Mouse (Mus musculus) heart, adult 9 months (tissue): ENCODE results near the gene Haus4.
A peak's percentile ranks its signal among the peaks of the same experiment; 100 is the strongest.

Experiments
- DNase-seq, 2 experiments: peaks; one replicate each; pipeline ENCODE4 v3.0.0; 2022; ENCODE audit warnings: low spot score in 2 of 2

Gene Haus4

GRCm38 (mm10) chr14:54572790-54573736 lies 18.6 kb upstream of the Haus4 start:
- DNase-seq, result no peak

DNA sequence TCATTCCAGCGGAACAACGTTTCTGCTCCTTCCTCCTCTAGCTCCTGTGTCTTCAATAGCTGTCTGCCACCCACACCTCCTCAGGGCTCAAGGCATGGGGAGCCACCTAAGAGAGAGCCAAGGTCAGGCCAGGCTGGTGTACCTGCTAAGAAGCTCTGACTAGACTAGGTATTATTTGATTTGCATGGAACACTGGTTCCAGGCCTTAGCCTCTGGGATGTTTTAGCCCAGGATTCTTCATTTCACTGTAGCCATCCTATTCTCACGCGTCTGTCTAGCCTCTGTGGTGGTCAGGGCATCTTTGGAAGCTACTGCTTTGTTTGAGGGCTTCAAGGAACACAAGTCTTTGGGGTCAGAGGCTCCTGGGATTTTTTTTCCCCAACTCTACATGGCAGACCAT lies 17.7 kb upstream of the Haus4 start:
- no peak for DNase-seq

- DNase-seq, result peak in 1 of 2 experiments; percentile 50
Observed at GRCm38 (mm10) chr14:54569451-54570392, 15.3 kb upstream of the Haus4 start.

GRCm38 (mm10) chr14:54568694-54569414 lies 14.4 kb upstream of the Haus4 start:
- peak; percentile 64 to 79 for DNase-seq

- no peak for DNase-seq
Observed at GRCm38 (mm10) chr14:54560527-54561242, 6.3 kb upstream of the Haus4 start.

GRCm38 (mm10) chr14:54557330-54557729 lies 2.9 kb upstream of the Haus4 start:
- no peak for DNase-seq

- no peak for DNase-seq
Observed at GRCm38 (mm10) chr14:54553454-54553974, 902 bp downstream of the Haus4 start.

- no peak for DNase-seq
Observed at GRCm38 (mm10) chr14:54544703-54545102, 9.7 kb downstream of the Haus4 start.

- no peak for DNase-seq
Observed at GRCm38 (mm10) chr14:54540771-54541170, 13.6 kb downstream of the Haus4 start.

GRCm38 (mm10) chr14:54538580-54538979 lies 15.8 kb downstream of the Haus4 start:
- DNase-seq, result no peak

DNA sequence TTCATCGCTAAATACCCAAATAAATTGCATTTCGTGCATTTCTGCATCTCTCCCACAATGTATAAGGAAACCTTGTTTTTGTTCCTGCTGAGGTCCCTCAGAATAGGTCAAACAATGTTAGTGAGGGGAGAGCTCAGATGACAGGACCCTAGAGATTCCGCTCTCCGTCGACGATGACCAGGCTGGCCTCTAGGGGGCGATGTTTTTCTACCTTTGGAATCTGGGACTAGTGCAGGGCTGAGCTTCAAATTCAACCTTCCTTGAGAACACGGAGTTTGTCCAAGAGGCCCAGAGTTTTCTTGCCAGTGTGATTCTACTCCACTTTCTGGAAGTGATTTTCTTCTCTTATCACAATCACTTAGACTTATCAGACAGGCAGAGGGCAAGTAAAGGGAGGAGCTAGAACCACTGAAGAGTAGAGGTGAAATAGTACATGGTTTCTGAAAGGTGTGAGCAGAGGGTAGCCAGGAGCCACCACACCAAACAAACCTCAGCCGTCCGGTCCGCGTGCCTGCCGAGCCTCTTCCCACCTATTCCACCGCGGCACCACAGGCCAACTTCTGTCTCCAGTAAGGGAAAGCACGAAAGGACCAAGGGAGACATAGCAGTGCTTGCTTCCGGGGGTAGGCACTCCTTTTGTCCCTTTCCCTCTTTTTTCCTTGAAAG lies 25.8 kb downstream of the Haus4 start:
- DNase-seq, result peak; percentile 47 to 74

- DNase-seq, result no peak
Observed at GRCm38 (mm10) chr14:54528007-54528393, 26.4 kb downstream of the Haus4 start.

- DNase-seq, result no peak
Observed at GRCm38 (mm10) chr14:54527227-54528006, 27.0 kb downstream of the Haus4 start.

DNA sequence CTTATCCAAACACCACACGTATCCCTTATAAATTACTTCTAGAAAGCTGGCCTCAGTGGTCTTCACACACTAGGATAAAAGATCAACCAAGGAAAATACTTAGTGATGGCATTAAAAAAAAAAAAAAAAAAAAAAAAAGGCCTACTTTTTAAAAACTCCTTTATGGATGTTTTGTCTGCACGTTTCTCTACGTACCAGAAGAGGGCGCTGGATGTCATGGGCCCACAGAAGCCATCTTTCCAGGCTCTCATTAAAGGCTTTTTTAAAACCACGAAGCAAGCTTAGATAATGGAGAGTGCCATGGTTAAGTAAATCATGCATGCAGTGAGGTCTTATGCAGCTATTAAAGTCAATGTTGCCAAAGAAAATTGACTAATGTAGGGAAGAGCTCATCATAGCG lies 30.8 kb downstream of the Haus4 start:
- DNase-seq, result no peak

DNA sequence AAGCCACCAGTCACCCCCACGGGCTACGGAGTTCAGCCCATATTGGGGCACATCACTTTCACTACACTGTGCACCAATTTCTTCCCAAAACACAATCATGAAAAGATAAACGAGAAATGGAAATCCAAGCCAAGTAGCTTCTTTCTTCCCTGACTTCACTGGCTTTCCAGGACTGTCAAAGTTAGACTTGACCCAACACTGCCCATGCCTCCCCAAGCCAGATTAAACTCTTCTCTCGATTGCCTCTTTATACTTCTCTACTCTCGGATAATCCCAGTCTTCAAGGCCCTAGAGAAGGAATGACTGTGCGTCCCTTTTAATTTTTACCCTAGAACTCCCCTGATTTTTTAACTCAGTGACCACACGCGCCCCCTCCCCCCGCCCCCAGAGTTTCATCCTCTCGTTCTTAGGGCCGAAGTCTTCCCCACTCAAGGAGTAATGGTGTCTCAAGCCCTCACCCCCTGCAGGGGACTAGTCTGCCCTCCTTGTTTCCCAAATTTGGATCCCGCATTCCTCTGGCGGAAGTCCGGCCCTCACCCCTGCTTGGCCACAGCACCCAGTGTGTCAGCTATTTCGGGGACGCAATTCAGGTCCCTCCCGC lies 37.6 kb downstream of the Haus4 start:
- no peak for DNase-seq

DNA sequence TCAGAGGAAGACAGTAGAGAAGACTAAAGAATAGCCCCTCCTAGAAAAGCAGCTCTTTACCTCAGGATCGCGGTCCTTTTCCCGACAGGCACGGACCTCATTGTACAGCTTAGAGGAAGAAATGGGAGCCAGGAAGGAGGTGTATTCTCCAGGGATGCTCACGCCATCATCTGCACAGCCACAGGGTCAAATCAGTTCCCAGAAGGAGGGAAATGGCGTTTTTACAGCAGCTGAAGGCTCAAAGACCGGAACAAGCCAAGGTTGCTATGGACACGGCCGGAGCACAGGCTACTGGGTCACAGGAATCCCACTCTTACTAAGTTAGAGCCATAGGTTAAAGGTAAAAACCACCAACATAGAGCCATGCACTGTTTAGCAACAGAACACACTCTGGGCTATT lies 44.6 kb downstream of the Haus4 start:
- no peak for DNase-seq

DNA sequence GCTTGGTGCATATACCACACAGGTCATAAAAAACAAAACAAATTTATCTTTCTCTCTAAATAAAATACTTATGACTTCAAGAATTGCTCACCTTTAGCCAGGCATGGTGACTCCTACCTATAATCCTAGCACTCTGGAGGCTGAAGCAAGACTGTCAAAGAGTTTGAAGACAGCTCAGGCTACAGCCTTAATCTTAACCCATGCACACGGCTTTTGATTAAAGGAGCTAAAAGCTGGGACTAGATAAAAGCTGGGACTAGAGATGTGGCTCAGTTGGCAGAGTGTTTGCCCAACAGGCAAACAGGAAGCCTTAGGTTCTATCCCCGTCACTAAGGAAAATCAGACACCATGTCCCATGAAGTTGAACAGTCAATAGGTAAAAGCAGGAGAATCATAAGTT lies 51.3 kb downstream of the Haus4 start:
- no peak for DNase-seq

DNA sequence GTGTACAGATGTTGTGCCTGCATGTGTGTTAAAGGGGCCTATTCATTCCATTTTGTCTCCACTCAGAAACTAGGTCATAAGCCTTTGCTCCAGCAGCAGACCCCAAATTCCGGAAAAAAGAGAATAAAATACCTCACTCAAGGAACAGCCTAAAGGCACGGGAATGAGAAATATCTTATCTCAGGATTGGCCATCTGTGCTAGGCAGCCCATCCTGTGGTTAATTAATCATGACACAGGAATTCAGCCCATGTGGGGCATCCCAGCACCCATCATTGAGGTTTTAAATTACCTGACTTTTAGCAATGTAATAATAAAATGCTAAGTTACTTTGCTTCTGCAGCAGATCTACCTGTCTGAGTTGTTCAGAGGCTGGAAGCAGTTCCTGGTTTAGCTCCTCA lies 53.1 kb downstream of the Haus4 start:
- no peak for DNase-seq

GRCm38 (mm10) chr14:54499330-54499729 lies 55.1 kb downstream of the Haus4 start:
- DNase-seq, result no peak
